Mouse (Mus musculus) lung, postnatal 0 days (tissue): ENCODE measurements at regions not wholly inside any gene's neighbourhood (a gene's known extent, or its start where the extent isn't known, plus 50 kb on each side); places are given as distances from the start of the nearest gene placed in this dataset.

Source experiments
- CTCF ChIP-seq: IDR thresholded peaks from 2 replicates; pipeline ENCODE4 v1.5.1; 2016; ENCODE audit warnings: antibody characterized with exemption, mild to moderate bottlenecking
- EP300 ChIP-seq: IDR thresholded peaks from 2 replicates; pipeline ENCODE4 v1.6.1; 2016; ENCODE audit warnings: antibody characterized with exemption, mild to moderate bottlenecking, control low read depth

DNA sequence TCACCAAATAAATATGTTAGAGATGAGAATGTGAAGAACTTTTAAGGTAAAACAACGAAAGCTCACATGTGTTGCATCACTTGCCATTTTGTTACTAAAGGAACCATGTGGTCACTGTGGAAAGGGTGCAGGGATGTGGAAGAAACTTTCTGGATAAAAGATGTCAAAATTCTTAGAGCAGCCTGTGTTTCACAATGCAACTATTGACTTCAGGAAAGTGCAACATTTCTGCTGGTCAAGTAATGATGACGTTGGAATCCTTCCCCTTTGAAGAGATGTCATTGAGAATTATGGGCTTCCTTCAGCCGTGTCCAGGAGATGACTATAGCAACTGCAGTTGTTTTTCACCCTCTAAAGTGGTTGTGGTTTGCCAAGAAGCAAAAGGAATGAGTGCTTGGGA lies 477.7 kb upstream of the Tenm3 start:
- TF ChIP-seq CTCF (no peak), EP300 (no peak)
